Mouse (Mus musculus) C2C12 (cell line): ENCODE results near the gene D230025D16Rik. TPM values are rescaled to one million over a fixed set of nuclear protein-coding genes. Genes with fewer than 3 reads are reported as not detected.

Source experiments
- H3K27me3 ChIP-seq: one replicate; pipeline ENCODE4 v1.6.1; 2011; ENCODE audit not compliant: control insufficient read depth, insufficient read depth, insufficient read length
- H3K36me3 ChIP-seq: one replicate; pipeline ENCODE4 v1.6.1; 2011; ENCODE audit not compliant: control insufficient read depth, insufficient read depth
- H3K4me3 ChIP-seq: one replicate; pipeline ENCODE4 v1.5.1; 2011; ENCODE audit warnings: mild to moderate bottlenecking, control low read depth; ENCODE audit not compliant: poor library complexity, insufficient read depth, severe bottlenecking
- H3K79me2 ChIP-seq: one replicate; pipeline ENCODE4 v1.6.1; 2011; ENCODE audit not compliant: control insufficient read depth, insufficient read depth
- H3K79me3 ChIP-seq: one replicate; pipeline ENCODE4 v1.6.1; 2011; ENCODE audit warnings: low read depth, control low read depth
- H3ac ChIP-seq: one replicate; pipeline ENCODE3; 2011; ENCODE audit warnings: low read depth; ENCODE audit not compliant: control insufficient read depth, insufficient read length
- CEBPB ChIP-seq: IDR thresholded peaks from one replicate; pipeline ENCODE4 v1.6.1; 2011; ENCODE audit warnings: low read depth, mild to moderate bottlenecking, control low read depth, moderate library complexity
- CTCF ChIP-seq: IDR thresholded peaks from one replicate; pipeline ENCODE4 v1.5.1; 2011; ENCODE audit not compliant: control insufficient read depth, insufficient read depth, insufficient read length
- FOSL1 ChIP-seq: IDR thresholded peaks from one replicate; pipeline ENCODE4 v1.8.0; 2011; ENCODE audit warnings: mild to moderate bottlenecking, low read length; ENCODE audit not compliant: poor library complexity, insufficient read depth, severe bottlenecking
- MAX ChIP-seq: IDR thresholded peaks from one replicate; pipeline ENCODE4 v1.6.1; 2011; ENCODE audit warnings: mild to moderate bottlenecking, control low read depth
- MYOD1 ChIP-seq: IDR thresholded peaks from one replicate; pipeline ENCODE4 v1.6.1; 2011; ENCODE audit warnings: low read depth; ENCODE audit not compliant: control insufficient read depth, insufficient read length
- MYOG ChIP-seq: IDR thresholded peaks from one replicate; pipeline ENCODE4 v1.6.1; 2011; ENCODE audit not compliant: control insufficient read depth, insufficient read length; ENCODE audit errors: extremely low read depth
- USF1 ChIP-seq: IDR thresholded peaks from one replicate; pipeline ENCODE4 v1.6.1; 2011; ENCODE audit warnings: low read depth, mild to moderate bottlenecking, control low read depth, moderate library complexity
- polyA plus RNA-seq: library from polyadenylated mRNA; unstranded; fragments of >200 nt; fragmentation: generic; extraction: Trizol; gene quantifications from one replicate; pipeline ENCODE4 v1.2.1, GENCODE M21; 2012; ENCODE audit warnings: missing spikeins

The D230025D16Rik gene
- polyA plus RNA-seq, 1 experiment = 11.4 TPM

DNA sequence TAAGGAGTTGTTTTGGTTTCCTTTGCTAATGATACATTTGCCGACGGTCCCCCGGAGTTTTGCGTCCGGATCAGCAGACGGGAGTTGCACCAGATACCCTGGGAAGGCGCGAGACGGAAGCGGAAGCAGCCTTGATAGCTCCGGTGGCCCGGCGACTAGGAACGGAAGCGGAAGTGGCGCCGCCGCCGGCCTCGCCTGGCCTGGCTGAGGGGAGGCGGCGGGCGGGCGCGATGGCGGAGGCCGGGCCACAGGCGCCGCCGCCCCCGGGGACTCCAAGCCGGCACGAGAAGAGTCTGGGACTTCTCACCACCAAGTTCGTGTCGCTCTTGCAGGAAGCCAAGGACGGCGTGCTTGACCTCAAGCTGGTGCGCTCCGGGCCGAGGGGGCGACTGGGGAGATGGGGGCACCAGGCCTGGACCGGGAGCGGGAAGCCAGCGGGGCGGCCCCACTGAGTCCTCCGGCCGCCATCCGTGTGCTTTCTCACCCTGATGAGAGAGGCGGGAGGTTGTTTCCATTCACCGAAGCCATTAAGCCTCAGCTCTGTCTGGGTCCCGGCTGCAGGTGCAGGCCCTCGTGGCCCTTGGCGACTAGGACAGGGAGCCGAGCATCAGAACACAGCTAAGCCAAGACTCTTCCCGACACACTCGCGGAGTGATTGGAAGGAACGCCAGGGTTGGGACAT lies 72.7 kb downstream of the D230025D16Rik start, which contains the start of gene E2f4:
Gene E2f4, plus strand, starts transcription at position 153 of the 682 bp plus-strand sequence.
- TF ChIP-seq USF1 (no peak), MAX (peak; percentile 44)
- H3ac ChIP-seq = peak within 1 kb of the TSS; percentile 96
- peaks cover 41% of the 10 kb centered on the region for H3K36me3 ChIP-seq
- peaks cover 56% of the 10 kb centered on the region for H3K79me2 ChIP-seq
- H3K4me3 ChIP-seq = peak within 1 kb of the TSS; percentile 97
- H3K27me3 ChIP-seq = no peaks in the 10 kb centered on the region
- peaks cover 26% of the 10 kb centered on the region for H3K79me3 ChIP-seq

DNA sequence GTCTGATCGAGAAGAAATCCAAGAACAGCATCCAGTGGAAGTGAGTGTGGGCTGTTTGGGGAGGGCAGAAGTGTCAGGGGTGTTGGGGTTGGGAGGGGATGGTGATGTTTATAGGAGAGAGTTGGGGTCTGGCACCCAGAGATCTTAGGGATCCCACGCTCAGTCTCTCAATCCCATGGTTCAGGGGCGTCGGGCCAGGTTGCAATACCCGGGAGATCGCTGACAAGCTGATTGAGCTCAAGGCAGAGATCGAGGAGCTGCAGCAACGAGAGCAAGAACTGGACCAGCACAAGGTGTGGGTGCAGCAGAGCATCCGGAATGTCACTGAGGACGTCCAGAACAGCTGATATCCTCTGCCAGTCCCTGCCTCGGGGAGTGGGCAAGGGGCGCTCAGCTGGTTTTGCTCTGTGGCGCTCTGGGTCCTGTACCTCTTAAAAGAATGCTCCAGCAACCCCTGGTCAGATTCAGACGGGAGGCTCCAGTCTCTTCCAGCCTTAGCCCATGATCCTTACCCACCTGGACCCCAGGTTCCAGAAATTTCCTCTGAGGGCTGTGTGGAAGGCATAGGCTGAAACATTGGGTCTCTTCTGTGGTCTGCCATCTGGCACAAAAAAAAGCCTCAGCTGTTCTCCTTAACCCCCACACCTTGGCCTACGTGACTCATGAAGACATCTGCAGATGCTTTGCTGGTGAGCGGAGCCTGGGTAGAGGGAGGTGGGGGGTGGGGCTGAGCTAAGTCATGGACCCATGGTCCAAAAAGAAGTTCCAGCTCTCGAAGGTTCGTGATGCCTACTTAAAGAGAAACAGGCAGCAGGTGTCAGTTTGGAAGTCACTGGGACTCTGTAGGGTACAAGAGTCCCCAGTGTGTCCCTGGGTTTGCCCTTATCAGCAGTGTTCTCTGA lies 73.7 kb downstream of the D230025D16Rik start:
- Histone ChIP-seq H3K4me3 (peak overlapping the region; percentile 97), H3K79me3 (peaks cover 29% of the 10 kb centered on the region), H3K79me2 (peaks cover 59% of the 10 kb centered on the region), H3K36me3 (peaks cover 47% of the 10 kb centered on the region), H3K27me3 (no peaks in the 10 kb centered on the region), H3ac (peak overlapping the region; percentile 96)
- TF ChIP-seq MYOD1 (peak; percentile 28), USF1 (no peak), FOSL1 (no peak), MAX (no peak), MYOG (no peak)

DNA sequence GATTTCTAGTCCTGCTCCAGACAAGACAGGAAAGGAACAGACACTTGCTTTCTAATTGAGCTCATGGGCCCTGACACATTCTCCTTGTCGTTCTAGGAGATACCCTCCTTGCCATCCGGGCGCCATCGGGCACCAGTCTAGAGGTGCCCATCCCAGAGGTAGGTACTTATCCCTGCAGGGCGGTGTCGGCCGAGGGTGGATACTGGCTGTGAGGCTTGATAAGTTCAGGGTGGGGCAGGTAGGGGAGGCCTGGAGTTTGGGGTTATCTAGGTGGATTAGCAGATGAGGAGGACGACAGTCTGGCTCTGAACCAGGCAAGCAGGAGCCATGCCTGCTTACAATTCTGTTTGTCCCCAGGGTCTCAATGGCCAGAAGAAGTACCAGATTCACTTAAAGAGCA lies 75.0 kb downstream of the D230025D16Rik start:
- H3K36me3 ChIP-seq = peaks cover 56% of the 10 kb centered on the region
- peaks cover 59% of the 10 kb centered on the region for H3K79me2 ChIP-seq
- H3K79me3 ChIP-seq = peaks cover 29% of the 10 kb centered on the region
- no peak for TF ChIP-seq MAX
- no peak for TF ChIP-seq CTCF
- no peak for TF ChIP-seq USF1
- no peak for TF ChIP-seq MYOG
- no peak for TF ChIP-seq CEBPB
- no peak for TF ChIP-seq FOSL1
- TF ChIP-seq MYOD1 = no peak
- no peak overlapping the region for H3K4me3 ChIP-seq
- no peak overlapping the region for H3ac ChIP-seq
- no peaks in the 10 kb centered on the region for H3K27me3 ChIP-seq

Other genes with a start within 250 kb of the D230025D16Rik start
- not detected for gene Ces2h, start 224.3 kb upstream of the D230025D16Rik start, polyA plus RNA-seq
- not detected for gene Ces3a, start 176.5 kb upstream of the D230025D16Rik start, polyA plus RNA-seq
- not detected for gene Ces3b, start 141.4 kb upstream of the D230025D16Rik start, polyA plus RNA-seq
- gene Ces4a, start 93.3 kb upstream of the D230025D16Rik start, polyA plus RNA-seq = not detected
- gene Cbfb, start 54.5 kb upstream of the D230025D16Rik start, polyA plus RNA-seq = 39.9 TPM
- 7.6 TPM for gene B3gnt9, start 30.0 kb downstream of the D230025D16Rik start, polyA plus RNA-seq
- gene Tradd, start 39.5 kb downstream of the D230025D16Rik start, polyA plus RNA-seq = 27.3 TPM
- gene Fbxl8, start 39.5 kb downstream of the D230025D16Rik start, polyA plus RNA-seq = 7.6 TPM
- gene Hsf4, start 44.7 kb downstream of the D230025D16Rik start, polyA plus RNA-seq = 3.4 TPM
- gene Nol3, start 51.0 kb downstream of the D230025D16Rik start, polyA plus RNA-seq = 9.8 TPM
- 6.0 TPM for gene 4931428F04Rik, start 64.7 kb downstream of the D230025D16Rik start, polyA plus RNA-seq
- gene Exoc3l, start 71.0 kb downstream of the D230025D16Rik start, polyA plus RNA-seq = 0.97 TPM
- 59.5 TPM for gene E2f4, start 72.5 kb downstream of the D230025D16Rik start, polyA plus RNA-seq
- 0.50 TPM for gene Elmo3, start 80.5 kb downstream of the D230025D16Rik start, polyA plus RNA-seq
- 0.69 TPM for gene Lrrc29, start 101.1 kb downstream of the D230025D16Rik start, polyA plus RNA-seq
- gene Tmem208, start 101.2 kb downstream of the D230025D16Rik start, polyA plus RNA-seq = 122 TPM
- 30.7 TPM for gene Fhod1, start 122.8 kb downstream of the D230025D16Rik start, polyA plus RNA-seq
- 6.6 TPM for gene Slc9a5, start 123.7 kb downstream of the D230025D16Rik start, polyA plus RNA-seq
- gene Plekhg4, start 148.1 kb downstream of the D230025D16Rik start, polyA plus RNA-seq = 2.0 TPM
- 0.01 TPM for gene Kctd19, start 188.4 kb downstream of the D230025D16Rik start, polyA plus RNA-seq
- gene Lrrc36, start 188.4 kb downstream of the D230025D16Rik start, polyA plus RNA-seq = not detected
- 219 TPM for gene Tppp3, start 246.4 kb downstream of the D230025D16Rik start, polyA plus RNA-seq